In the genomic region with DNA sequence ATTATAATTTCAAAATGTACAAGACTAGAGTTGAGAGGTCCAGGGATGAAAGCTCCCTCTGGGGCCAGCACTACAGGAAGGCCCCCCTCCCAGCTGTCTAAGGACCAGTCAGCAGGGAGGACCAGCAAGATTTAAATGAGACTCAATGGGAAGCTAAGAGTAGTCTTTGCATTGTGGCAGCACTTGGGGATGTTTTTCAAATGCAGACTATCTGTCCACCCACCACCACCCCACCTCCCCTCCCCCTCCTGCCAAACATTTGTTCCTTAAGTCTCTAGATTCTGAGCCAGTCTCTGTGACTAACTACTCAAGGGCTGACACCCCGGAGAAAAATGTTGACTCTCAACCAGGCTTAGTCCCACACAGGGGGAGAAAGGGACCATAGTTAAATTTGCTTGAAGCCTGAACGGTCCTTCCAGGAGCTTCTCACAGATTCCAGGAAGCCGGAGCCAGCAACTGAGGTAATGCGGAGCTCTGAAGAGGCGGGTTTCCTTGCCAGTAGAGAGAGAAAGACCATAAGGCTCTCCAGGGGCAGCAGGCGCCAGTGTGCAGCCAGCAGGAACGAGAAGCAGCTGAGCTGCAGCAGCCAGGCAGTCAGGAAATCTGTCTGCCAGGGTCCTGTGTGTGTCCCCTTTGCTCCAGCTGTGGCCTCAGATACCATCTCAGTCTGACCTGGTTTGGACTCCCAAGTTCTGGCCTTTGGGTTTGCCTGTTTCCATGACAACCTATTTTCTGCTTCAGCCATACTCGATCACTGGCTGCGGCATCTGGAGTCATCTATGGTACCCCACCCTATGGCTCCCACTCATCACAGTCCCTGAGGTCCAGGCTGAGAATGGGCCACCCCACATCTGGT, we compare ENCODE assay signal across 9 mouse cellular contexts.
DNase-seq lines count a peak whose midpoint lies in the region; ATAC-seq lines count a peak whose summit lies in the region.
"Had no signal": no experiment of that assay in that cellular context is flagged by ENCODE, and none has a peak within 500 bp of the region (broad histone marks: within the 10 kb centered on the region; RNA-seq: fewer than 3 reads in every experiment).

No protein-coding gene starts in this region.

- intact Hi-C loops in heart, postnatal 36 days (cut with DNase I) = no loop called here

- no peak overlapping the region for H3K9ac ChIP-seq in forebrain, embryonic 14.5 days (ENCODE audit: low read length)
- no peak overlapping the region for H3K9ac ChIP-seq in stomach, embryonic 16.5 days (ENCODE audit: low read length)
- H3K9ac ChIP-seq: stomach, embryonic 15.5 days had no signal

- ATAC-seq in forebrain, embryonic 14.5 days = no peak
- ATAC-seq in stomach, embryonic 16.5 days (ENCODE audit: insufficient read depth, low FRiP score) = peak; percentile 52

- H3K27me3 ChIP-seq in forebrain, embryonic 14.5 days (replicated peaks; ENCODE audit: control insufficient read depth, insufficient read depth, low read length) = no peaks in the 10 kb centered on the region
- H3K27me3 ChIP-seq in limb, embryonic 10.5 days (ENCODE audit: low read depth, poor library complexity, severe bottlenecking) = no peaks in the 10 kb centered on the region
- H3K27me3 ChIP-seq in stomach, embryonic 16.5 days (ENCODE audit: control insufficient read depth, insufficient read depth, low read length) = no peaks in the 10 kb centered on the region
- H3K27me3 ChIP-seq: stomach, embryonic 15.5 days had no signal

- WGBS in forebrain, embryonic 14.5 days = 52% methylated on average over 9 of the region's 9 CpGs
- 48% methylated on average over 9 of the region's 9 CpGs for WGBS in limb, embryonic 10.5 days
- WGBS in stomach, embryonic 16.5 days = 44% methylated on average over 9 of the region's 9 CpGs

- H3K36me3 ChIP-seq in forebrain, embryonic 14.5 days (ENCODE audit: control insufficient read depth, insufficient read depth, low read length) = no peaks in the 10 kb centered on the region
- H3K36me3 ChIP-seq in limb, embryonic 10.5 days = no peaks in the 10 kb centered on the region
- no peaks in the 10 kb centered on the region for H3K36me3 ChIP-seq in stomach, embryonic 16.5 days (ENCODE audit: control insufficient read depth, insufficient read depth, low read length)
- H3K36me3 ChIP-seq: stomach, embryonic 15.5 days had no signal

- no peak overlapping the region for H3K27ac ChIP-seq in forebrain, embryonic 14.5 days (ENCODE audit: low read depth, low read length)
- peak overlapping the region; percentile 26; the same call in 1 of the 2 replicates for H3K27ac ChIP-seq in limb, embryonic 10.5 days
- H3K27ac ChIP-seq in stomach, embryonic 16.5 days (ENCODE audit: low read length) = no peak overlapping the region
- H3K27ac ChIP-seq: stomach, embryonic 15.5 days had no signal

- no peak overlapping the region for H3K4me3 ChIP-seq in forebrain, embryonic 14.5 days (ENCODE audit: low read depth, low read length)
- H3K4me3 ChIP-seq in limb, embryonic 10.5 days = no peak overlapping the region
- no peak overlapping the region for H3K4me3 ChIP-seq in stomach, embryonic 16.5 days (replicated peaks; ENCODE audit: low read length)
- H3K4me3 ChIP-seq: stomach, embryonic 15.5 days had no signal

- no peaks in the 10 kb centered on the region for H3K4me1 ChIP-seq in forebrain, embryonic 14.5 days (ENCODE audit: control insufficient read depth, insufficient read depth, low read length)
- H3K4me1 ChIP-seq in limb, embryonic 10.5 days = peaks cover 11% of the 10 kb centered on the region
- no peaks in the 10 kb centered on the region for H3K4me1 ChIP-seq in stomach, embryonic 16.5 days (ENCODE audit: control insufficient read depth, insufficient read depth, low read length)
- H3K4me1 ChIP-seq: stomach, embryonic 15.5 days had no signal

- no peaks in the 10 kb centered on the region for H3K9me3 ChIP-seq in forebrain, embryonic 14.5 days (replicated peaks; ENCODE audit: control insufficient read depth, low read length)
- H3K9me3 ChIP-seq in limb, embryonic 10.5 days (replicated peaks) = no peaks in the 10 kb centered on the region
- no peaks in the 10 kb centered on the region for H3K9me3 ChIP-seq in stomach, embryonic 16.5 days (replicated peaks; ENCODE audit: control insufficient read depth, low read length)
- H3K9me3 ChIP-seq: stomach, embryonic 15.5 days had no signal

- peak; percentile 59 to 67 for DNase-seq in right cerebral cortex, postnatal 10 days (ENCODE audit: low spot score in 2 of 2)
- no peak for DNase-seq in right cerebral cortex, postnatal 36 days (ENCODE audit: low spot score in 2 of 2)
- DNase-seq in forebrain, embryonic 14.5 days (ENCODE audit: low spot score) = peak; percentile 33
- peak; percentile 46 to 49 for DNase-seq in heart, postnatal 36 days
- DNase-seq in limb, embryonic 10.5 days (ENCODE audit: low spot score) = no peak
- DNase-seq in spleen, postnatal 36 days (ENCODE audit: low spot score in 2 of 2) = no peak
- no peak for DNase-seq in adrenal gland, adult (ENCODE audit: inconsistent age in 2 of 2, low spot score in 1 of 2)

- no peak overlapping the region for H3K4me2 ChIP-seq in forebrain, embryonic 14.5 days (ENCODE audit: low read length)
- no peak overlapping the region for H3K4me2 ChIP-seq in stomach, embryonic 16.5 days (ENCODE audit: low read depth, low read length)
- H3K4me2 ChIP-seq: stomach, embryonic 15.5 days had no signal

Comparison
In these comparisons a context has a peak if more than half of its experiments do, and no peak if none do; other contexts are left out.
1. DNase-seq: peak in right cerebral cortex, postnatal 10 days (2 of 2), forebrain, embryonic 14.5 days (single experiment) and heart, postnatal 36 days (2 of 2); none in right cerebral cortex, postnatal 36 days (0 of 2), limb, embryonic 10.5 days (single experiment), spleen, postnatal 36 days (0 of 2) and adrenal gland, adult (0 of 2).